Mouse (Mus musculus): ENCODE measurements at regions not wholly inside any gene's neighbourhood (a gene's known extent, or its start where the extent isn't known, plus 50 kb on each side); places are given as distances from the start of the nearest gene placed in this dataset.

GRCm38 (mm10) chr2:106455039-106455438 lies 238.0 kb upstream of the Mpped2 start:
- TF ChIP-seq POLR2A (IDR thresholded peaks at IDR 0.05; ENCODE audit: low read depth, low read length) (no peak), CTCF (IDR thresholded peaks at IDR 0.05; ENCODE audit: extremely low read depth, insufficient read length, insufficient replicate concordance, low read depth, low read length) (no peak)
